Mouse (Mus musculus) heart, adult 10 weeks (tissue): Measurements from ENCODE around the gene Mark3. TPM values are rescaled to one million over a fixed set of nuclear protein-coding genes. Genes with fewer than 3 reads are reported as not detected.

ENCODE experiments used
- polyA plus RNA-seq: library from polyadenylated mRNA; stranded (reverse); fragments of 350-450 nt; fragmentation: Illumina TruSeq; extraction: RNeasy Lipid Tissue Mini Kit (QIAGEN cat#74804); gene quantifications from one replicate; pipeline ENCODE4 v1.2.3, GENCODE M21; 2014; ENCODE audit warnings: low read depth, low replicate concordance

The Mark3 gene
- 40.9 TPM for polyA plus RNA-seq

GRCm38 (mm10) chr12:111574074-111574886 is at the start of gene Mark3:
Mark3 (plus strand) TSS chr12:111574523.

GRCm38 (mm10) chr12:111537796-111538291 is 36.5 kb upstream of the Mark3 start, which contains the start of gene Eif5:
Eif5 (plus strand) TSS chr12:111538016.

GRCm38 (mm10) chr12:111672176-111672575 is 97.9 kb downstream of the Mark3 start, which contains the start of gene Ckb:
Ckb (minus strand) TSS chr12:111672338.

GRCm38 (mm10) chr12:111677882-111678669 is 103.8 kb downstream of the Mark3 start, which contains the start of gene Trmt61a:
Trmt61a (plus strand) TSS chr12:111678105.

Other genes starting within 250 kb of the Mark3 start
- gene Cdc42bpb, start 196.8 kb upstream of the Mark3 start, polyA plus RNA-seq: 49.6 TPM
- not detected for gene Lbhd2, start 167.7 kb upstream of the Mark3 start, polyA plus RNA-seq
- 5.6 TPM for gene Exoc3l4, start 157.5 kb upstream of the Mark3 start, polyA plus RNA-seq
- gene Tnfaip2, start 132.1 kb upstream of the Mark3 start, polyA plus RNA-seq: 35.8 TPM
- gene Gm266, start 88.7 kb upstream of the Mark3 start, polyA plus RNA-seq: 0.39 TPM
- gene Eif5, start 36.5 kb upstream of the Mark3 start, polyA plus RNA-seq: 140 TPM
- gene Ckb, start 97.8 kb downstream of the Mark3 start, polyA plus RNA-seq: 55.9 TPM
- gene Trmt61a, start 103.6 kb downstream of the Mark3 start, polyA plus RNA-seq: 7.1 TPM
- 23.1 TPM for gene Bag5, start 138.7 kb downstream of the Mark3 start, polyA plus RNA-seq
- 49.1 TPM for gene Apopt1, start 138.7 kb downstream of the Mark3 start, polyA plus RNA-seq
- gene Klc1, start 184.3 kb downstream of the Mark3 start, polyA plus RNA-seq: 112 TPM
- gene Xrcc3, start 239.3 kb downstream of the Mark3 start, polyA plus RNA-seq: 0.94 TPM
- 67.7 TPM for gene Zfyve21, start 239.6 kb downstream of the Mark3 start, polyA plus RNA-seq